Mouse (Mus musculus) cerebellum, adult 18-20 months (tissue): ENCODE measurements around the gene St5.

ENCODE experiments used
- DNase-seq, 2 experiments: peaks; one replicate each; pipeline ENCODE4 v3.0.0; 2021

Gene St5

DNA sequence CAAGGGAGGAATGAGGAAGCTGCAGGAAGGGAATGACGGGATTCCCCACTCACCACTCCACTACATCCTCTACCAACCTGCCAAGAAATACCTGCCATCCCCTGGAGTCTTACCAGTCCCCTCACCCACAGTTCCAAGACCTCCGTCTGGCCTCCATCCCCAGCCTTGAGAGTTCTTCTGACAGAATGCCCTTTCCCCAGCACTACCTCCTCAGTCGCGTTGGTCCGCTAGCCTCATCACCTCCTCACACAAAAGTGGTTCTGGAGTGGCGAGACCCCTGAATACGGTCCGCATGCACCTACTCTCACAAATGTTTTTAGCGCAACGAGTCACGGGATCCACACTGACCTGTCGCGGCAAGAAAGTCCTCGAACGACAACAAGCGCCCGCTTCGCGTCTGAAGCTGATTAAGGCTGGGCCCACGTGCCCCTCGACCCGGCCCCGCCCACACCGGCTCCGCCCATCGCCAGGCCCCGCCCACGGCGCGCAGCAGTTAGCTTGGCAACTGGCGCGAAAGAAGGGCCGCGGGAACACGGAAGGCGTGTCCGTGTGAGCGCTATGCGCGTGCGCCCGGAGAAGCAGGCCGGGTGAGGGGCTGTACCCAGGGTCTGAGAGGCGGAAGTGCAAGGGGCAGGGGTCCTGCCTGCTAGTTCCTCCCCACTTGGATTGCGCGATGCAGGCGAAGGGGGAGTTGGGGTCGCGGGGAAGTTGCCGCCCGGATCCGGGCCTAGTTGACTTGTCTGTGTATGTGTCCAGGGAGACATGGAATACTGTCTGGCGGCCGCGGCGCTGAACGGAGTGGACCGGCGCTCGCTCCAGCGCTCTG lies at the start of gene St5, which contains the start of gene Akip1:
Gene St5, minus strand, starts transcription at position 416 of the 826 bp plus-strand sequence.
Gene Akip1, plus strand, starts transcription at position 501 of the 826 bp plus-strand sequence.
- DNase-seq, result peak; percentile 86 to 87

DNA sequence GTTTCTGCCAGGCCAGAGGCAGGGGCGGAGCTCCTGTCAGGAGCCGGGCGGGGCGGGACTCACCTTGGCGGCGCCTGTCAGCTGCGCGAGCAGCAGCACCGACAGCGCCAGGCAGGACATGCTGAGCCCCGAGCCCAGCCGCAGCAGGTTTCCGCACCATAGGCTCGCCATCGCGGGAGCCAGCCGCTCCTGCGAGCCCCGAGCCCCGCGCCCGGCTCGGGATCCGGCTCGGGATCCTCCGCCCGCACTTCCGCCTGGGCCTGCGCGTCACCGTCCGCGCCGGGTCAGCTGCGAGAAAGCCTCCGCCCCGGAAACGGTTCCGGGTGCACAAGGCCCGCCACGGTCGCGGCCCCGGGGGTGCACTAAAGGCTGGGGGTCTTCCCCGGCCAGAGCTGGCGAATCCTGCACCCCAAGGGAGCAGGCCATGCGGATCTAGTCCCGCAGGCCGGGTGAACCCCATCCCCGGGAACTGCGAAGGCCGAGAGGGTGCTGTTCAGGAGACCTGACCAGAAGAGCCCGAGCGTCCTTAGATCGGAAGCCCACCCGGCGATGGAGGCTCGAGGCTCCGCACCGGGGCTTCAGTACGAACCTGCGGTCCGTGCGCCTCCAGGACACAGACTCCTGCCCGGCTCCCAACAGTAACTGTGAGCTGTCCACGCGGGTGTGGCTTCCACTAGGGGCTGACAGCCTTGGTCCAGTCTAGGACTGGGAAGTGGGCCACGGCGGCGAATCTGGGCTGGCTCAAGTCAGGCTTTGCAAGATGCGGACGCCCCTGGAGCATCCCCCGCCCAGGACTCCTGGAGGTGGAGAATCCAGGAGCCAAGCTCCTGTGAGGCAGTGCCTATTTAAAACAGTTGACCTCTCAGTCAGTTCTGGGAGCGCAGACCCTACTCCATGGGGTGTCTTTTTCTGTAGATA lies 48.9 kb upstream of the St5 start, which contains the start of gene Tmem9b:
Gene Tmem9b, minus strand, starts transcription at position 868 of the 918 bp plus-strand sequence.
- peak; percentile 82 to 88 for DNase-seq

DNA sequence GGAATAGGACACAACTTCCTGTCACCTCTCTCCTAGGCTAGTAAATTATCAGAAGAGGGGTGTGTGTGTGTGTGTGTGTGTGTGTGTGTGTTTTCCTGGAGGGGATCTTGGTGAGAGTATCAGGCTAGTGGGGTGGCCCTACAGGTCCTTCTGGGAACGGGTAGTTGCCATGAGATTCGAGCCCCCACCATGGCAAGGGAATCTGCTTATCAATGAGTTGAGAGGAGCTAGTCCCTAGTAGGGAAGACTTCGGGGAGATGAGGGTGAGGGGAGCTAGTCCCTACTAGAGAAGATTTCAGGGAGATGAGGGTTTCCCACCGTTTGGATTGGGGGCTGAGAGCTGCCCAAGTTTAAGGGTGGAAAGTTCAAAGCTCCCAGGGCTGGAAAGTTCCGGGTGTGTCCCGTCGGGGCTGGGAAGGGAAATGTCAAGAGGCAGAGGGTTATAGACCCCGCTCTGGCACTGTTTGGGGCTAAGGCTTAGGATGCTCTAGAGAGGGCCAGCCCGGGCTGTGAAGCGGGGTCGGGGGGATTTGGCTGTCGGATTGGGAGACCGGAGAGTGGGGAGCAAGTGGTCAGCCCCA lies 48.1 kb upstream of the St5 start:
- DNase-seq, result no peak

DNA sequence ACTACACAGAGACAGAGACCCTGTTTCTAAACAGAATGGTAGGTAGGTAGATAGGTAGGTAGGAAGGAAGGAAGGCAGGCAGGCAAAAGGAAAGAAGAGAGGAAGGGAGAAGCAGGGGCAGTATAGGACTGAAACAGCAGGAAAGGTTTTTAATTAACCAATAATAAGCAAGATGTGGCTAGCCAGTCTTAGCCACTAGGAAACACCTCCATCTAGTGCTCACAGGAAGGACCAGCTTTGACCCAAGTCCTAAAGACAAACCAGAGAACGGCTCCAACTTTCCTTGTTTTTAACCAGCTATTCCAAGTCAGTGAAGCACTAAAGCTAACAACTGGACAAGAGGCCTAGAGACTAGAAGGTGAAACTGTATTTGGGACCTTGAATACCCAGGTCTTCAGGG lies 44.3 kb upstream of the St5 start:
- no peak for DNase-seq

DNA sequence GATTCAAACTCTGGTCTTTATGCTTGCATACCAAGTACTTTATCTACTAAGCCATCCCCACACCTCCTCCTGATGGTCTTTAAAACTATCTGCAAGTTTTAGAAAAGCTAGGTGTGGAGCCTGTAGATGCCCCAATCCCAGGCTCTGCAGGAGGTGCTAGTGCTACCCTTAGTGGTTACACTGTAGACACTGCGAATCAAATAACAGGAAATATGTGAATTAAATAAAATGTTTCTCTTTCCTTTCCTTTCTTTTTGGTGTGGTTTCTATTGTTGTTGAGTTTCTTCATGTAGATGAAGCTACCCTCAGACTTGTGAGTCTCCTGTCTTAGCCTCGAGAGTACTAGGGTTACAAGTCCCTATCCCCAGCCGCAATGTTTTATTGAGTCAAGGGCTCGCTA lies 38.3 kb upstream of the St5 start:
- DNase-seq, result no peak

DNA sequence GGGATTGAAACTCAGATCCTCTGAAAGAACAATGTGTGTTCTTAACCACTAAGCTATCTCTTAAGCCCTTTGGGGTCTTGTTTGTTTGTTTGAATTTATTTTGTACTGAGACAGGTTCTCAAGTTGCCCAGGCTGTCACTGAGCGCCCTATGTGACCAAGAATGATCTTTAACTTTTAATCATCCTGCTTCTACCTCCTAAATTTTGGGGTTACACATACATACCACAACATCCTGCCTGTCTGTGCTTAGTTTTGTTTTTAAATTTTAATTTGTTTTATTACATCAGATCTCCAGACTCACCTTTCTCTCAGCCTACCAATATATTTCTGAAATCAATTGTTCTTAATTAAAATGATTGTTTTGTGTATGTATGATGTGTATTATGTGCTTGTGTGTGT lies 37.7 kb upstream of the St5 start:
- DNase-seq, result no peak

DNA sequence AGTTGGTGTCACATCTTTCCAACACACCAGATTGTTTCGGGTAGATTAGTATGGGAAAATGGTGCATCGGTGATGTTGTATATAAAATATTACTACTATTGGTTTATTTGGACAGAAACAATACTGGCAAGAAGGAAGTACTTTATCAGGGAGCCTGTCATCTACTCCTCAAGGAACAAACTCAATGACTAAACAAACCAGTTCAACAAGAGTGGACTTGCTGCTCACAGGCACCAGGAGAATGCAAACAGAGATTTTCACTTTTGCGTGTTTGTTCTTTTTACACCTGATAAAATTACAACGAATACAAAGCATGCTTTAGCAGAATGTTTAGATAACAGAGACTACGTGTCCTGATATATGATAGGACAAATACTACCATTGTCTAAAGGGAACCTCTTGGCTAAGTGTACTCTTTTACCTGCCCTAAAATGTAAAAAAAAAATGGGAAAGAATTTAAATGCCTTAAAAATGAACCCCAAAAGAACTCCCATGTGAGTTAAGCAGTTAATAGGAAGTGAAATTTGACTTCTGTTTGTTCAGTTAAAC lies 36.5 kb upstream of the St5 start:
- DNase-seq, result no peak

DNA sequence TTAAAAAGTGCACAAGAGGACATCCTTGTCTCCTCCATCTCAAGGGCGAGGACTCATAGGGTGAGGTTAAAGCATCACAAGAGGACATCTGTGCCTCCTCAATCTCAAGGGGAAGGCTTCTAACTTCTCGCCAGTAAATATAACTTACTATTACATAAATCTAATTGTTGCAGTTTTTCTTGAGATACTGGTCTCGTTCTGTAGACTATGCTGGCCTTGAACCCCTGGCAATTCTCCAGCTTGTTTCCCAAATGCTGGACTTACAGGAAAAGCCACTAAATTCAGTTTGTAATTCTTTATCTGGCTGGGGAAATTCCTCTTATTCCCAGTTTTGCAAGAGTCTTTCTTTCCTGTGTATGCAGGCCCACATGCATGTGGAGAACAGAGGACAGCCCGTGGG lies 31.4 kb upstream of the St5 start:
- DNase-seq, result no peak

DNA sequence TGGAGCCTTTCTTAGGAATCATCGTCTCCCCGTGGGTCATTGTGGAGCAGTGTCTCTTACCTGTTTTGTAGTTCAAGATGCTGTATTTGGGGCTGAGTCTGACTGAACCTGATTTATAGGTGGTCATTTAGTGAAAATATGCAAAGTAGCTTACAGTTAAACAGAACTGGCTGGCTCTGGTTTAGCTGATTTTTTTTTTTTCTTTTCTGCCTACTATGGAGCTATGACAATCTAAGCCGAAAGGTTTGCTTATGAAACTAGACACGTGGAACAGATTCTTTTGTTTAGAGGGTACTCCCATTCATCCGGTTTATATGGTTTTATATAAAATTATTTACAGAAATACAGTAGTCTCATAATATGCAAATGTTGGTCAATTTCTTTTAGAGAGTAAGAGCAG lies 28.2 kb upstream of the St5 start, which contains the start of gene Ascl3:
Gene Ascl3, minus strand, starts transcription at position 101 of the 400 bp plus-strand sequence.
- DNase-seq, result no peak

DNA sequence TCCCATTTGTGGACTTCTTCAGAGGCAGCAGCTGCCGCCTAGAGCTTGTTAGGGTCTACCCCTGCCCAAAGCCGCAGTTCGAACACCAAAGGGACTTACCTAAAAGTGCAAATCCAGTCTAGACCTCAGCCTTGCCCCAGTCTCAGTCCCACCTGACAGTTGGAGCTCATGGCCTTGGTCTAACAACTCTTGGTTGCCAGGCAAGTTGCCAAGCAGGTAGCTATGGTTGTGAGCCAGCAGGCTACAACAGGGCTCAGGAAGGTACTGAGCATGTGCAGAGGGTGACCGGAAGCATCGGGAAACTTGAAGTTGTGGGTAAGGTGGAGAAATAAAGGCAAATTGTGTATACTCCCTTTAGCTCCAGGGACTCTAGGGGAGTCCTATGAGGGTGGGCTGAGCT lies 20.3 kb upstream of the St5 start, which contains the start of gene BC051019:
Gene BC051019, minus strand, starts transcription at position 154 of the 400 bp plus-strand sequence.
- no peak for DNase-seq

DNA sequence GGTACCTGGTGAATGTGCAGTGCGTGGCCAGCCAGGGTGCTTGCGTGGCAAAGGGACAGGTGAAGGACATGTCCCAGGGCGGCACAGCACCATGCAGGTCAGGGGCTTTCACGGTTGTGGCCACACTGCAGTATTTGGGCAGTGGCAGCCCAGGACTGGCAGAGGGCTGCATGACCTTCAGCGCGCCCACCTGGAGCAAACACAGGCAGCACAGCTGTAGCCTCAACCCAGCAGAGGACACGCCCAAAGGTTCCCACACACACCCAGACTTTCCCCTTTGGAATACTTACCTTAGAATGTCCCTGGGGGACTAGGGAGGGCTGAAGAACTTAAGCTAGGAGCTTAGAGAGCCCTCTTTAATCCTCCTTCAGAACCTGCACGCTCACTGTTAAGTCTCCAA lies 19.7 kb upstream of the St5 start:
- no peak for DNase-seq

DNA sequence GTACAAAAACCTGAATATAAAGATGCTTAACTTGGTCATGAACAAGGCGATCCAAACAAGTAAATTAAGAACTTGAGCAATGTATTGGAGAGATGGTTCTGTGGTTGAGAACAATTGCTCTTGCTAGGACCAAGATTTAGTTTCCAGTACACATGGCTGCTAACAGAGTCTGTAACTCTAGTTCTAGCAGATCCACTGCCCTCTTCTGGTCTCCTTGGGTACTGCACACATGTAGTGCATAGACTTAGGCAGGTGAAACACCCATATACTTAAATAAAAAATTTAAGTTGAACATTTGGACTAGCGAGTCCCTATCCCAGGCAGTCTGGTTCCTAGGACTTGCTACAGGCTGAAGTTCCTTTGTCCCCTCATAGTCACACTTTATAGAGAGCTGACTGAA lies 19.2 kb upstream of the St5 start:
- DNase-seq, result no peak

DNA sequence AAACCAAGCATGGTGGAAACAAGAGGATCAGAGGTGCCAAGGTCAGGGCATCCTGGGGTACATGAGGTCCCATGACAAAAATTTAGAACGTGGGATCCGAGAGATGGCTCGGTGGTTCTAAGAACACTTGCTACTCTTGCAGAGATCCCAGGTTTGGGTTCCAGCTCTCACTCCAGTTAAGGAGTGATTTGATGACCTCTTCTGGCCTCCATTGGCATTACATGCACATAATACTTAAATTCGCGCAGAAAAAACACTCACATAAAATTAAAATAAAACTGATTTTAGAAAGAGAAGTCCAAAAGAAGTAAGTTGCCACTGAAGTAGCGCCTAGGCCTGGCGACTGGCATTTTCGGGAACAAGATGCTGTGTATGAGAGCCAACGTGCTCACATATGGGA lies 15.9 kb upstream of the St5 start:
- peak; percentile 31 to 42 for DNase-seq

DNA sequence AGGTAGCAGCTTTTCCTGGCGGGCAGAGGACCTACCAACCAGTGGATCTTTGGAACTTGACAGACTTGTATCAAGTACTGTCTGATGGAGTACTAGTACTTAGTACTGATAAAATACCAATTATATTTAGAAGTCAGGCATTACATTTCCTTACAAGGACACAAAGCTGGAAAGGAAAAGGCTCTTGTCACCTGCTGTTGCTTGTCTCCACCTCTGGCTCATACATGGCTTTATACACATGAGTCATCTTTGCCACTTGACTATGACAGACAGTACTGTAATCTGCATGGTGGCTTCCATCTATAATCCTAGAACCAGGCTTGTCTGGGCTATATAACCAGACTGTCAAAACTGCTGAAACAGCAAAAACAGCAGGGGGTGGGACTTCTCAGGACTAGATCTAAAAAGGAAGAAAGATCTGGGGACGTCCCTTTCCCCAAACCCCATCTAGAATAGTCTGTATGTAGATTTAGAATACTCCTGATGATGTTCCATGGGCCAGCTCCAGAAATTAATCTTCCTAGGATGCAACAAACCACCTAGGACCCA lies 10.1 kb upstream of the St5 start:
- no peak for DNase-seq

DNA sequence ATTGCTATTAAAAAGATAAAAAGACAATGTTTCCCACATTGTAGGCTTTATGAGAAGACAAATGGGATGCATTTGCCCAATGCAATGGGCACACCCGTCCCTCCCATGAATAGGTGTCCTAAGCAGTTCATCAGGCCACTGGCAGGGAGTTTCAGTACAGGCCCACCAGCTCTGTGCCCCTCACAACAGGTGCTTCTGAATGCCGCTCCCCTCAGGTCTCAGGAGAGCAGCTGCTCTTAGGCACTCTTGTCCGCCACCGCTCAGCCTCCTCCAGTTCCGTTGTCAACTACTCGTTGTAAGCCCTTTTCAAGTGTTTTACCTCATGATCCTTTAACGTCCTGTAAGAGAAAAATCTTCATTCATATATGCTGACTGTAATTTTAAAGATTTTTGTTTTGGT lies 8.8 kb upstream of the St5 start:
- DNase-seq, result no peak

DNA sequence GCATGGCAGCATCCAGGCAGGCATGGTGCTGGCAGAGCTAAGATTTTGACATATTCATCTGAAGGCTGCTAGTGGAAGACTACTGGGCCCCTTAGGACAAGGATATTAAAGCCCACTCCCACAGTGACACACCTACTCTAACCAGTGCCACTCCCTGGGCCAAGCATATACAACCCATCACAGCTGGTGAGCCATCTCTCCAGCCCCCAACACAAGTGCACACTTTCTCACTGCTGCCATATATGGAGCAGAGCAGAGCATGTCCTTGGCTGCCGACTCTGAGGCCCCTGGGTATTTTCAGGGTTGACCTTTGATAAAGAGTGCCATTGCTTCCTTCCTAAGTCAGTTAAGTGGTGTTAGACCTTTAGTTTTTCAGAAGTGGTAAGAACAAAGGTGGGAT lies 6.7 kb upstream of the St5 start:
- DNase-seq, result no peak

DNA sequence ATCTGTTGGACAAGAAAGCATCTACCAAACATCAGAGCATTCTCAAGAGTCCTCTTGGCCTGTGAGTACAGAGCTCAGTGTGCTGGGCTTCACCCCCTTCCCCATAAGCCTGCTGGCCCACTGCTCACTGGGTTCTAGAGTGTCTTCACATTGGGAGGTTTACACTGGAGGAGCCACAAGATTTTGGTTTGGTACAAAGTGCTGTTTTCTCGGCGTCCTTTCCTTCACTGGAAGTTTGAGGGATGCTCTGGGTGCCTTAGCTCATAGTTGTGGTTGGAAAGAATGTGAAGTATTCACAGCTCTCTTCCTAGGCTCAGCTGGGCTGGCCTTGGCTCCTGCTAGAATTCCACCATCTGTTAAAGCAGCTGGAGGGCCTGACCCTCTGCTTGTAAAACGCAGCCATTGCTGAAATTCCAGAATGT lies 5.6 kb upstream of the St5 start:
- DNase-seq, result no peak

DNA sequence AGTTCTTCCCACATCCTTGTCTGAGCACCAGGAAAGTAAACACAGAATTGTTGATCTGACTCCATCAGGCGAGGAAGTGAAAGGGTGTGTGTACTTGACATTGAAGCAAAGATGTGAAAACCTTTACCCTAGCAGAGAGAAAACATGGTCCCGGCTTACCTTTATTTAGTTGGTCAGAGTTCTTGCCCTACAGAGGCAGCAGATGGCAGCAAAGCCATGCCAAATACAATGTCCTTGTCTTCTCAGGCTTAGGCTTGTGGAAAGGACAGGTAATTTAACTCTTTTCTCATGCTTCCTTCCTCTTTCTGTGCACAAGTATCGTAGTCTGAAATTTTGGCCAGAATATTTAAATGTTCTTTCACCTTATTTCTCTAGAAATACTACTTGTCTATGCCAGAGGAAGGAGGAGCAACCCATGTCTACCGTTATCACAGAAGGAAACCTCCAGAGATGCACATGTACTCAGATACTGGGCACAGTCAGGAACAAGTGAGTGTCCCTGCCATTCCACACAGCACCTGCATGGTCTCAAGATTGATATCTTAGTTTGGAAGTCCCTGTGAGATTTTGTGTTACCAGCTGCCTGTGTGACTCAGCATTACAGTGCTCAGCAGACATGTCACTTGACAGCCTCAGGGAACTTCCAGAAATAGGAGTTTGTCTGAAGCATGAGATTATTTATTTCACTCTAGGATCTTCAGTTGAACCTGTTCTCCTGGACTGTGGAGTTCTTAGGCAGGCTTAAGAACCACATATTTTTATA lies 3.8 kb upstream of the St5 start:
- peak; percentile 78 to 79 for DNase-seq

DNA sequence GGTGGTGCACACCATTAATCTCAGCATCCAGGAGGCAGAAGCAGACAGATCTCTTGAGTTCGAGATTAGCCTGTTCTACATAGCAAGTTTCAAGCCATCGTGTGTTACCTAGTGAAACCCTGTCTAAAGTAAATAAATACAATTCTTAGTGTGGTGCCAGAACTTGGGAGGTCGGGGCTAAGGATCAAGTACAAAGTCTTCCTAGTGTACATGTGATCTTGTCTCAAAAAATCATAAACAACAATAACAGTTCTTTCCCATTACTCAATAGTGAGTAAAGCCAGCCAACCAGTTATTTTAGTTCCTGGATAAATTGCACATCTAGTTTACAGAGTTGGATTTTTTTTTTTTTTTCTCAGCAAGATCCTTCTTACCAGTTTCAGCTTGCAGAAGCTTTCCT lies 1.1 kb upstream of the St5 start:
- no peak for DNase-seq

DNA sequence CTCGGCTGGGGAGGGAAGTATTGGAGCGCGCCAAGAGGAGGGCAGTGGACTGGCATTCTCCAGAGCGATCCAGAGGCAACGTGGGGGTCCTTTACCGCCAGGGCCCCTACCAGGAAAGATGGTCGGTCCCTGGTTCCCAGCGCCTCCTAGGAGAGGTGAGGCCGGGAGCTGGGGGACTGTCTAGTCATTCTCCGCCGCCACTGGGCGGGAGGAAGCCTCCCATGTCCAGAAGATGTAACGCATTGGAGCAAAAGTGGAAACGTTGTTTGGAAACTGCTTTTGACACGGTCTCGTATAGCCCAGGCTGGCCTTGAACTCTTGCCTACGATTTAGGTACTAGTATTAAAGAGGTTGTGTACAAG lies 592 bp upstream of the St5 start:
- no peak for DNase-seq

DNA sequence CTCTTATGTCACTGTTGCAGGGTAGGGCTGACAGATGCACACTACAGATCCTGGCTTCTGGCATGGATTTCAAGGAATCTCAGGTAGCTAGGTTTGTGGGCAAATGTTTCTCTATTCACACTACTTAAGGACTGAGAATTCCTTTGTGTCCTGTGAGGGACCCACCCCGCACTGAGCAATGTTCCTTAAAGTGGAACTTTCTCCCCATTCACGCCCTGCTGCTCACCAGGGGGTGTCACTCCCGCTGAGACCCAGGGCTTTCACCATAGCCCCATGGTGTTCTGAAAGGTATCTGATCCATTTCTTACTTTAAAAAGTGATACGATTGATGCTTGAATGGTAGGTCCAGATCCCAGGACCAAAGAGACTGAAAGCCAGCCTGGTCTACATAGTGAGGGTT lies 684 bp downstream of the St5 start:
- peak in 1 of 2 experiments; percentile 17 for DNase-seq

DNA sequence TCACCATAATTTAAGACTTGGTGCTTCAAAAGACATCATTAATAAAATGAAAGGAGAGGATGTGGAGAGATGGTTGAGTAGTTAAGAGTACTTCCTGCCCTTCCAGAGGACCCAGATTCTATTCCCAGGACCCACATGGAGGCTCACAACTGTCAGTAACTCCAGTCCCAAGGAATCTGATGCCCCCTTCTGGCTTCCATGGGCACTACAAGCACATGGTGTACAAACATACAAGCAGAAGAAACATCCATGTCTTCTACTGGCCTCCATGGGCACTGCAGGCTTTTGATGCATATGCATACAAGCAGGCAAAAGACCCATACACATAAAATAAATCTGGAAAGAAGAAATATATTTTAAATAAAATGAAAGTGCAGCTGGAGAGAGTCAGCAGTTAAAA lies 3.2 kb downstream of the St5 start:
- no peak for DNase-seq
